8 mouse cellular contexts compared by ENCODE assay signal in the genomic region with DNA sequence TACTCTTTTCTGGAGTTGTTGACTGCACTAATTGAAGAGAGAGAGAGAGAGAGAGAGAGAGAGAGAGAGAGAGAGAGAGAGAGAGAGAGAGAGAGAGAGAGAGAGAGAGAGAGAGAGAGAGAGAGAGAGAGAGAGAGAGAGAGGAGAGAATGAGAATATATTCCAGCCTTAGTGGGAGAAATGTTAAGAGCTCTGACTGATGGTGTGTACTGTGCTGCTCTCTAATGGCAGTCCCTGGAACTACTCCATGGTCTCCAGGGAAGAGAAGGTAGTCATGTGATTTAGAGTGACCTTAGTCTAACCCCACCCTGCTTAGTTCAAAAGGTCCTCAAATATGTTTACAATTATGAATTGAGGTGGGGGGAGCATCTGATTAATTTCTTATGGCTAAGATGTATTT.
DNase-seq lines count a peak whose midpoint lies in the region; ATAC-seq and TF ChIP-seq lines count a peak whose summit lies in the region.
"Not testable (repeated sequence)": the region's sequence is repeated elsewhere in the genome, so short reads cannot be mapped to it uniquely, and the experiment has no call there.

No protein-coding gene starts in this region.

- not testable (repeated sequence) for H3K27me3 ChIP-seq in E14TG2a.4 (ENCODE audit: insufficient read depth, low read length); heart, embryonic 14.5 days (ENCODE audit: control insufficient read depth, insufficient read depth, low read length); liver, adult 2 months (ENCODE audit: control insufficient read depth, insufficient read depth, low read length); myocyte (ENCODE audit: control insufficient read depth, insufficient read depth, insufficient read length); stomach, embryonic 15.5 days (replicated peaks)

- TF ChIP-seq POLR2A in liver, adult 2 months (IDR thresholded peaks at IDR 0.05; ENCODE audit: extremely low read depth, insufficient read depth, low read length); myocyte (IDR thresholded peaks at IDR 0.05; ENCODE audit: insufficient read length, low read depth): not testable (repeated sequence)

- TF ChIP-seq CTCF in E14TG2a.4 (conservative IDR thresholded peaks at IDR 0.05; ENCODE audit: low read length): peak; percentile 75
- peak; percentile 59 for TF ChIP-seq CTCF in liver, adult 2 months (IDR thresholded peaks at IDR 0.05; ENCODE audit: low read depth, low read length)

- not testable (repeated sequence) for H3K4me2 ChIP-seq in heart, embryonic 14.5 days (ENCODE audit: low read length); myocyte (ENCODE audit: low read depth); stomach, embryonic 15.5 days

- H3K4me3 ChIP-seq in E14TG2a.4 (replicated peaks; ENCODE audit: low read length); heart, embryonic 14.5 days (ENCODE audit: control insufficient read depth in 1 of 2, insufficient read depth in 1 of 2, low read depth in 1 of 2, low read length in 2 of 2); liver, adult 2 months (ENCODE audit: insufficient read depth, low read depth, low read length); myocyte; stomach, embryonic 15.5 days (replicated peaks): not testable (repeated sequence)

- not testable (repeated sequence) for H3K4me1 ChIP-seq in E14TG2a.4 (replicated peaks; ENCODE audit: low read depth, low read length); liver, adult 2 months (ENCODE audit: control insufficient read depth, insufficient read depth, low read length); stomach, embryonic 15.5 days
- peaks cover 1 to 14% of the 10 kb centered on the region in 2 experiments; a peak in 3 of 4 replicates for H3K4me1 ChIP-seq in heart, embryonic 14.5 days (ENCODE audit: control insufficient read depth in 2 of 2, insufficient read depth in 2 of 2, low read length in 2 of 2)

- peak; percentile 97 for ATAC-seq in erythroid progenitor cell, adult 5-6 weeks (replicated peaks; ENCODE audit: low FRiP score, poor library complexity, severe bottlenecking)
- 0 out of 2 replicates have a peak, but pooled peaks have one; percentile 56 for ATAC-seq in heart, embryonic 14.5 days (ENCODE audit: insufficient number of reproducible peaks, insufficient read depth, low FRiP score, low read depth)
- ATAC-seq in stomach, embryonic 15.5 days (ENCODE audit: insufficient read depth, low FRiP score, low read depth): 0 out of 2 replicates have a peak, but pooled peaks have one; percentile 72

- H3K9ac ChIP-seq in heart, embryonic 14.5 days (ENCODE audit: low read length); liver, adult 2 months (ENCODE audit: low read depth, low read length); stomach, embryonic 15.5 days: not testable (repeated sequence)

- H3K9me3 ChIP-seq in E14TG2a.4 (ENCODE audit: low read length); heart, embryonic 14.5 days (ENCODE audit: control insufficient read depth, low read length); stomach, embryonic 15.5 days: not testable (repeated sequence)

- not testable (repeated sequence) for H3K79me2 ChIP-seq in liver, adult 2 months (ENCODE audit: control insufficient read depth, insufficient read depth, low read length); myocyte (ENCODE audit: control insufficient read depth, insufficient read depth)

- not testable (repeated sequence) for H3K27ac ChIP-seq in heart, embryonic 14.5 days (replicated peaks in 1 of 2; ENCODE audit: control insufficient read depth in 1 of 2, insufficient read depth in 1 of 2, low read depth in 2 of 2, low read length in 2 of 2); liver, adult 2 months (replicated peaks; ENCODE audit: insufficient read depth, low read depth, low read length); stomach, embryonic 15.5 days

- DNase-seq in c-Kit-negative CD71-positive TER-119-positive erythroid progenitor cells, embryonic 14.5 days (ENCODE audit: low read depth, low spot score): peak; percentile 71
- peak; percentile 79 for DNase-seq in kidney, postnatal 10 days
- DNase-seq in liver, adult 2 months (ENCODE audit: extremely low read depth, low read depth, low spot score): peak; percentile 73

- not testable (repeated sequence) for H3ac ChIP-seq in myocyte (ENCODE audit: control insufficient read depth, insufficient read length)

- not testable (repeated sequence) for H3K36me3 ChIP-seq in E14TG2a.4 (ENCODE audit: insufficient read depth, low read length); heart, embryonic 14.5 days (ENCODE audit: control insufficient read depth, insufficient read depth, low read length); liver, adult 2 months (ENCODE audit: control insufficient read depth, insufficient read depth, low read length); myocyte (ENCODE audit: control insufficient read depth, insufficient read depth); stomach, embryonic 15.5 days

TF ChIP-seq in myocyte, 11 proteins besides CTCF, POLR2A, EP300 and RAD21:
- TF ChIP-seq USF1 (IDR thresholded peaks at IDR 0.05; ENCODE audit: low read depth): peak; percentile 74
